Mouse (Mus musculus) frontal cortex, postnatal 10 days (tissue): ENCODE data around the gene Sgca.

ENCODE experiments used
- DNase-seq, 2 experiments: peaks; one replicate each; pipeline ENCODE4 v3.0.0; 2022; ENCODE audit warnings: low spot score in 2 of 2, mixed read lengths in 1 of 2

Sgca gene

DNA sequence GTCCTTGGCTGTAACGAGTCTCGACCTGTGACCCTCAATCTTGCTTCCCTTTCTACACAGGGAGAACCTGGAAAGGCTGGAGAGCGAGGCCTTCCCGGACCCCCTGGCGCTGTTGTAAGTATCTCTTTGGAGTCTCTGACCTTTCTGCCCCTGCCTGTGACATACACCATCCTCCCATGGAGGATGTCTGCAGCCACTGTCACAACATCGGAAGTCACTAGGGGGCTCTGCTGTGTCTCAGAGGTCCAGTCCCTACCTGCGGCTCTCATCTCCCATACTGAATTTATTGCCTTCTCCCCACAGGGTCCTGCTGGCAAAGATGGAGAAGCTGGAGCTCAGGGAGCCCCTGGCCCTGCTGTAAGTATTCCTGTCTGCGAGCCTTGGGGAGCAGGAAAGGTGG is 31.8 kb downstream of the Sgca start:
- no peak for DNase-seq

- no peak for DNase-seq
Measured at GRCm38 (mm10) chr11:94943054-94943453, 33.1 kb downstream of the Sgca start.

DNA sequence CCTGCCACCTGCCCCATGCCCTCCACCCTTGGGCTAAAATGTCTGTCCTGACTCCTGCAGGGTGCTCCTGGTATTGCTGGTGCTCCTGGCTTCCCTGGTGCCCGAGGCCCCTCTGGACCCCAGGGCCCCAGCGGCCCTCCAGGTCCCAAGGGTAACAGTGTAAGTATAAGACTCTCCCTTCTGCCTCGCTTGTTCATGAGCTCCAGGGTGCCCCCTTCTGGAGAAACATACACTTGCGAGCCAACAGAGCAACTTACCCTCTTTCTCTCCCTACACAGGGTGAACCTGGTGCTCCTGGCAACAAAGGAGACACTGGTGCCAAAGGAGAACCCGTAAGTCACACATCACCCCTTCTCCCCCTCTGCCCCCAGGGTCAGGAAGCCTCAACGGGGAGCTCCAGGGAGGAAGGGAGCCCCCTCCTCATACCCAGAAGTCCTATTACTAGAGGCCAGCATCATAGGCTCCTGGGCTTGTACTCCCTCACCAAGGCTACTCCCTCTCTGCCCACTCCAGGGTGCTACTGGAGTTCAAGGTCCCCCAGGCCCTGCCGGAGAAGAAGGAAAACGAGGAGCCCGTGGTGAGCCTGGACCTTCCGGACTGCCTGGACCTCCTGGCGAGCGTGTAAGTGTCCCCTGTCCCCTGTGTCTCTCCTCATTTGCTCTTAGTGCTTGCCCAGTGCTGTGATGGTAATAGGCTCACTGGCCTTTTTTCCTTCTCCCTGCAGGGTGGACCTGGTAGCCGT is 33.7 kb downstream of the Sgca start:
- DNase-seq, result no peak

- no peak for DNase-seq
Measured at GRCm38 (mm10) chr11:94941776-94942175, 34.4 kb downstream of the Sgca start.

DNA sequence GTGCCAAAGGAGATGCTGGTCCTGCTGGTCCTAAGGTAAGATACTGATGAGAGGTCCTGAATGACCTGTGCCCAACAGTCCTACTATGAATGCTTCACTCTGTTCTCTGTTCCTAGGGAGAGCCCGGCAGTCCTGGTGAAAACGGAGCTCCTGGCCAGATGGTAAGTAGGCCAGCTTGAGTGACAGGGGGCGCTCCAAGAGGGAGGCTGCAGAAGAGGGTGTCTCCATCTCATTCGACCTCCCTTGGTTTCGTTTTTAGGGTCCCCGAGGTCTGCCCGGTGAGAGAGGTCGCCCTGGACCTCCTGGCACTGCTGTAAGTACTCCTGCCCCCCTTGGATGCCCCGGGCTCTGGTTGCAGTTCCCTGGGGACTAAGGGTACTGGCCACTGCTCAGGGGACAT is 35.0 kb downstream of the Sgca start:
- DNase-seq, result no peak

DNA sequence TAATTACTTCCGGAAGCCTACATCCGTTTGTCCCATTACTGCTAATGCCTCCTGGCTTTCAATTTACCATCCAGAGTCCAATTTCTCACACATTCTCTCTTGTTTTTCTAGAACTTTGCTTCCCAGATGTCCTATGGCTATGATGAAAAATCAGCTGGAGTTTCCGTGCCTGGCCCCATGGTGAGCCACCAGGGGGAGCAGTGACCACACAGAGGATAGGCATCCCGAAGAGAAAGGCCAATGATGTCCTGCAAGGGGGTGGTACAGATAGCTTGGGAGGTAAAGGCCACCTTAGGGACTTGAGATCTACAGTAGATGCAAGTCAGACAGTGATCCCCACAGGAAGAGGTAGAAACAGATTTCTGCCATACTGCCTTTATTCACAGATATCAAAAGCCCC is 36.8 kb downstream of the Sgca start:
- DNase-seq, result peak in 1 of 2 experiments; percentile 74

- DNase-seq, result no peak
Measured at GRCm38 (mm10) chr11:94938296-94938695, 37.8 kb downstream of the Sgca start.

DNA sequence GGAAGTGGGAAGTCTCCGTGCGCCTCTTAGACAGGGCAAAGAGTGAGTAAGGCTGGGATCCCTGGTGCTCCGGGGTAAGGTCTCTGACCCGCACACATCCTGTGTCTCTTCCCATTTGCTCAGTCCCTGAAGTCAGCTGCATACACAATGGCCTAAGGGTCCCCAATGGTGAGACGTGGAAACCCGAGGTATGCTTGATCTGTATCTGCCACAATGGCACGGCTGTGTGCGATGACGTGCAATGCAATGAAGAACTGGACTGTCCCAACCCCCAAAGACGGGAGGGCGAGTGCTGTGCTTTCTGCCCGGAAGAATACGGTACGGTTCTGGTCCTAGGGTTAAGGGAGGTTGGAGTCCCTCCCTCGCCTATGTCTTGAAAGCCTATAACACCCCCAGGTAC is 38.3 kb downstream of the Sgca start:
- DNase-seq, result no peak

DNA sequence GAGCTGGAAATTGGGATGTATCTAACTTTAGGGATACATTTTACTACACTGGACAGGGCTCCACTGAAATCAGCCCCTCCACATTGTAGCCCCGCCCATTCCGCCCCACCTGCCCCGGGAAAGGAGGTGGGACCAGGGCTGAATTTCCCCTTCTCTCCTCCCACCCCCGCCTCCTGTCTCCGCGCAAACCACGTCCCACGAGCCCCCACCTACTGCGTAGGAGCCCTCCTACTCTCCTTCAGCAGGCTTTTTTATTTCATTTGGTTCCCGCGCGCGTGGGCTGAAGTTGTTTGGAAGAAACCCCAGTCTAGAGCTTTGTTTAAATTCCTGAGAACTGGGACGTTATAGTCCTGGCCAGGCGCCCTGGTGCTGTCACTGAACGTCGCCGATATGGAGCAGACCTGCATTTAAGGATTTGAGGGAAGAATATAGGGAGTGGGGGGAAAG is 38.8 kb downstream of the Sgca start:
- peak; percentile 43 to 56 for DNase-seq

- DNase-seq, result peak; percentile 66 to 85
Measured at GRCm38 (mm10) chr11:94936851-94937295, 39.3 kb downstream of the Sgca start.

- peak in 1 of 2 experiments; percentile 27 for DNase-seq
Measured at GRCm38 (mm10) chr11:94936045-94936444, 40.1 kb downstream of the Sgca start, which contains the start of gene Col1a1. Col1a1 (plus strand) TSS chr11:94936224.

GRCm38 (mm10) chr11:94934526-94934925 is 41.6 kb downstream of the Sgca start:
- no peak for DNase-seq

- DNase-seq, result no peak
Measured at GRCm38 (mm10) chr11:94933584-94933983, 42.5 kb downstream of the Sgca start.

GRCm38 (mm10) chr11:94930151-94930550 is 46.0 kb downstream of the Sgca start:
- DNase-seq, result no peak

GRCm38 (mm10) chr11:94929599-94929998 is 46.5 kb downstream of the Sgca start:
- no peak for DNase-seq

GRCm38 (mm10) chr11:94928820-94929219 is 47.3 kb downstream of the Sgca start:
- peak in 1 of 2 experiments; percentile 41 for DNase-seq

DNA sequence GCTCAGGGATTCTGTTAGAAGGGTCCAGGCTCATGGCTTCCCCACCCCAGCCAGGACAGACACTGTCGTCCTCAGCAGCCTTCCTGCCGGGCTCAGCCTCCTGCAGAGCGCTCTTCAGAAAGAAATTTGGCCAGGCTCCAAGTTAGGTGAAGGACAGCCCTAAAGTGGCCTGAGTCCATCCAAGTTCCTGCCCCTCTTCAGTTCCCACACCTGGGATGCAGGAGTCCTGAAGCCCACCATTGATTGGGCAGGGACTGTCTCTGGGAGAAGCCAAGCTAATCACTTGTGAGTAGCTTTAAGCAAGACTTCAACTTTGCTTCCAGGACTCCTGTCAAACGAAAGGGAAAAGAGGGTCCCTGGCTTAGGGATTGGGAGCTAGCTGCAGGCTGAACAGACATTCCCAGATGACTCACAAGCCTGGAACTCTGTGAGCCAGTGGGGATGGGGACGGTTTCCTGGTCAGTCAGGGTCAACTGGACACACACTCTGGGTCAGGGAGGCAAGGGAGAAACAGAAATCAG is 48.3 kb downstream of the Sgca start:
- DNase-seq, result no peak

DNA sequence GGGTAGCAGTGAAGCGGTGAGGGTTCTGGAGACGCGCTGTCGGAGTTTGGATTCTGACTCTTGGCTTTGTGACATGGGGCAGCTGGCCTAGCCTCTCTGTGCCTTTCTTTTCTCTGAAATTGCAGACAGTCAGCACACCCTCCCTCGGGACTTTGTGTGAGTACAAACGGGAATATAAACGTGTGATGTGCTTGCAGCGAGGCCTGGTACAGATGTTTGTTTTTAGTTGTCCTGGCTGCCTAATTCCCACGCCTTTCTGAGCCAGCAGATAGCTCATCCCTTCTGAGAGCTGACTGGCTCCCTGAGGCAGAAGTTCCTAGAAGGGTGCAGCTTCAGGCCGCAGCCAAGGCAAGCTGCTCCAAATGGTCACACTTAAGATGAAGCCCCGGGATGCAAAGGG is 49.7 kb downstream of the Sgca start:
- no peak for DNase-seq

- DNase-seq, result no peak
Measured at GRCm38 (mm10) chr11:94924977-94925376, 51.1 kb downstream of the Sgca start.

- DNase-seq, result no peak
Measured at GRCm38 (mm10) chr11:94920996-94921401, 55.1 kb downstream of the Sgca start.

DNA sequence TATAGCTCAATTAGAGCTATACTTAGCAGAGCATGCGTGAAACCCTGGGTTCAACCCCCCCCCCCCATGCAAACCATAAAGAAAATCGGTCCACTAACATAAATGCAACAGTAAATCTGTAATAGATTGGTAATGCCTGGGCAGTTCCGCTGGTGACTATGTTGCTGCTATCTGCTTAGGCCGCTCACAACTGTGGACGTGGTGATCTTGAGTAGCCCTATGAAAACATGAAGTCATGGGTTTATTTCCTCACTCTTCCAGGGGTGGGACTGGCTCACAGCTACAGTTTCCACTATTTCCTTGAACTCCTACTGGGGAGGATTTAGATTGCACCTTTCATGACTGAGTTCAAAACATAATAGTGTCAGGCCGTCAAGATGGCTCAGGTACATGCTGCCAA is 58.4 kb downstream of the Sgca start:
- no peak for DNase-seq

- DNase-seq, result no peak
Measured at GRCm38 (mm10) chr11:94916477-94916876, 59.6 kb downstream of the Sgca start.

DNA sequence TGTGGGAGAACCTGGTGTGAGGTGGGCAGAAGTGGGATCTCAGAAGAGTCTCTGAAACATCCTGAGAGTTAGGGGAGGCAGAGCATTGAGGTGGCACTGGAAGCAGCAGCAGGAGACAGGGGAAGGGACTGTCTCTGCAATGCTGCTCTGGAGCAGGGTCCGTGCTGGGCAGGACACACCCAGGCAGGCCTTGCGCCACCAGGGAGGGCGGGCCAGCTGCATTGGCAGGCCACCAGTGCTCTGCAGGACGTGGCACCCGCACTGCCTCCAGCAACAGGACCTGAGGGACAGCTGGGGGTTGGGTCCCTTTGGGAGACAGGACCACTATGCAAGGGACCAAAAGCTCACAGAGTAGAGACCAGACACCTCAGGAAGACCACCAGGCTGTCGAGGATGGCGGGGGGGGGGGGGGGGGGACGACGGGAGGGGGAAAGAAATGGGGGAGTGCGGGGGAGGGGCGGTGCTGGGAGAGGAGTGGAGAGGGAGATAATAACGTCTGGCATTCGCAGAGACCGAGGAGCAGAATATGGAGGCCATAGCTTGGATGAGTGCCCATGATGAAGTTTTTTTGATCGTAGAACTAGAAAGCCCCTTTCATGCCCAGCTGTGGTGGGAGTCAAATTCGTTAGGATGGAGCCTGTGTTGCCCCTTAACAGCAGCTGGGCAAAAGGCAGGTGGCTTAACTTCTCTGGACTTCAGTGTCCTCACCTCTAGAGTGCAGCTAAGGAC is 60.3 kb downstream of the Sgca start:
- no peak for DNase-seq
